Mouse (Mus musculus): ENCODE measurements around the gene Camta2. TPM values are rescaled to one million over a fixed set of nuclear protein-coding genes. Genes with fewer than 3 reads are reported as not detected.

Camta2 gene
- total and polyA plus RNA-seq, 2 experiments, result 2.3 to 16.9 TPM

GRCm38 (mm10) chr11:70628431-70628830, 59.5 kb downstream of the Camta2 start:
- 78% methylated on average over 2 of the region's 2 CpGs for WGBS
- Histone ChIP-seq H3K27me3 (ENCODE audit: control insufficient read depth, insufficient read depth, low read length) (no peaks in the 10 kb centered on the region), H3K4me1 (ENCODE audit: control insufficient read depth, insufficient read depth, low read length) (peaks cover 13% of the 10 kb centered on the region), H3K9ac (ENCODE audit: low read depth, low read length) (no peak overlapping the region), H3K4me3 (ENCODE audit: insufficient read depth, low read depth, low read length) (no peak overlapping the region), H3K27ac (replicated peaks; ENCODE audit: insufficient read depth, low read depth, low read length) (no peak overlapping the region), H3K79me2 (ENCODE audit: control insufficient read depth, insufficient read depth, low read length) (no peaks in the 10 kb centered on the region), H3K36me3 (ENCODE audit: control insufficient read depth, insufficient read depth, low read length) (no peaks in the 10 kb centered on the region)
- DNase-seq (ENCODE audit: extremely low read depth, low read depth, low spot score), result no peak
- TF ChIP-seq CTCF (IDR thresholded peaks at IDR 0.05; ENCODE audit: low read depth, low read length), result no peak
- TF ChIP-seq POLR2A (IDR thresholded peaks at IDR 0.05; ENCODE audit: extremely low read depth, insufficient read depth, low read length), result no peak

GRCm38 (mm10) chr11:70626877-70627276, 61.0 kb downstream of the Camta2 start:
- H3K4me3 ChIP-seq (ENCODE audit: insufficient read depth, low read depth, low read length), result no peak overlapping the region
- no peak overlapping the region for H3K27ac ChIP-seq (replicated peaks; ENCODE audit: insufficient read depth, low read depth, low read length)
- no peaks in the 10 kb centered on the region for H3K36me3 ChIP-seq (ENCODE audit: control insufficient read depth, insufficient read depth, low read length)
- H3K9ac ChIP-seq (ENCODE audit: low read depth, low read length), result no peak overlapping the region
- peaks cover 13% of the 10 kb centered on the region for H3K4me1 ChIP-seq (ENCODE audit: control insufficient read depth, insufficient read depth, low read length)
- no peaks in the 10 kb centered on the region for H3K79me2 ChIP-seq (ENCODE audit: control insufficient read depth, insufficient read depth, low read length)
- TF ChIP-seq CTCF (IDR thresholded peaks at IDR 0.05; ENCODE audit: low read depth, low read length) (no peak), POLR2A (IDR thresholded peaks at IDR 0.05; ENCODE audit: extremely low read depth, insufficient read depth, low read length) (no peak)
- 29% methylated on average over 4 of the region's 4 CpGs for WGBS
- peak; percentile 51 for DNase-seq (ENCODE audit: extremely low read depth, low read depth, low spot score)
- no peaks in the 10 kb centered on the region for H3K27me3 ChIP-seq (ENCODE audit: control insufficient read depth, insufficient read depth, low read length)

GRCm38 (mm10) chr11:70625473-70625872, 62.4 kb downstream of the Camta2 start:
- no peak overlapping the region for H3K9ac ChIP-seq (ENCODE audit: low read depth, low read length)
- peaks cover 10% of the 10 kb centered on the region for H3K4me1 ChIP-seq (ENCODE audit: control insufficient read depth, insufficient read depth, low read length)
- H3K27me3 ChIP-seq (ENCODE audit: control insufficient read depth, insufficient read depth, low read length), result no peaks in the 10 kb centered on the region
- H3K79me2 ChIP-seq (ENCODE audit: control insufficient read depth, insufficient read depth, low read length), result no peaks in the 10 kb centered on the region
- no peak overlapping the region for H3K27ac ChIP-seq (replicated peaks; ENCODE audit: insufficient read depth, low read depth, low read length)
- DNase-seq (ENCODE audit: extremely low read depth, low read depth, low spot score), result no peak
- 57% methylated on average over 4 of the region's 4 CpGs for WGBS
- no peak overlapping the region for H3K4me3 ChIP-seq (ENCODE audit: insufficient read depth, low read depth, low read length)
- no peaks in the 10 kb centered on the region for H3K36me3 ChIP-seq (ENCODE audit: control insufficient read depth, insufficient read depth, low read length)
- TF ChIP-seq POLR2A (IDR thresholded peaks at IDR 0.05; ENCODE audit: extremely low read depth, insufficient read depth, low read length) (no peak), CTCF (IDR thresholded peaks at IDR 0.05; ENCODE audit: low read depth, low read length) (peak; percentile 79)

- 0 out of 2 replicates have a peak, but pooled peaks cover 5% of the 10 kb centered on the region for H3K4me1 ChIP-seq (ENCODE audit: control insufficient read depth, insufficient read depth, low read length)
- H3K9ac ChIP-seq (ENCODE audit: low read depth, low read length), result no peak overlapping the region
- 89% methylated on average over 10 of the region's 10 CpGs for WGBS
- no peak overlapping the region for H3K4me3 ChIP-seq (ENCODE audit: insufficient read depth, low read depth, low read length)
- H3K36me3 ChIP-seq (ENCODE audit: control insufficient read depth, insufficient read depth, low read length), result no peaks in the 10 kb centered on the region
- TF ChIP-seq CTCF (IDR thresholded peaks at IDR 0.05; ENCODE audit: low read depth, low read length) (peak; percentile 35), POLR2A (IDR thresholded peaks at IDR 0.05; ENCODE audit: extremely low read depth, insufficient read depth, low read length) (no peak)
- H3K27me3 ChIP-seq (ENCODE audit: control insufficient read depth, insufficient read depth, low read length), result no peaks in the 10 kb centered on the region
- H3K27ac ChIP-seq (replicated peaks; ENCODE audit: insufficient read depth, low read depth, low read length), result no peak overlapping the region
- DNase-seq (ENCODE audit: extremely low read depth, low read depth, low spot score), result no peak
- H3K79me2 ChIP-seq (ENCODE audit: control insufficient read depth, insufficient read depth, low read length), result no peaks in the 10 kb centered on the region
Observed at GRCm38 (mm10) chr11:70623053-70623742, 64.7 kb downstream of the Camta2 start.

GRCm38 (mm10) chr11:70621972-70622814, 65.7 kb downstream of the Camta2 start:
- no peak overlapping the region for H3K27ac ChIP-seq (replicated peaks; ENCODE audit: insufficient read depth, low read depth, low read length)
- TF ChIP-seq CTCF (IDR thresholded peaks at IDR 0.05; ENCODE audit: low read depth, low read length), result no peak
- no peak for TF ChIP-seq POLR2A (IDR thresholded peaks at IDR 0.05; ENCODE audit: extremely low read depth, insufficient read depth, low read length)
- WGBS, result 76% methylated on average over 7 of the region's 7 CpGs
- peak; percentile 58 for DNase-seq (ENCODE audit: extremely low read depth, low read depth, low spot score)
- H3K4me3 ChIP-seq (ENCODE audit: insufficient read depth, low read depth, low read length), result no peak overlapping the region
- no peaks in the 10 kb centered on the region for H3K36me3 ChIP-seq (ENCODE audit: control insufficient read depth, insufficient read depth, low read length)
- H3K79me2 ChIP-seq (ENCODE audit: control insufficient read depth, insufficient read depth, low read length), result no peaks in the 10 kb centered on the region
- no peaks in the 10 kb centered on the region for H3K27me3 ChIP-seq (ENCODE audit: control insufficient read depth, insufficient read depth, low read length)
- 0 out of 2 replicates have a peak, but pooled peaks cover 5% of the 10 kb centered on the region for H3K4me1 ChIP-seq (ENCODE audit: control insufficient read depth, insufficient read depth, low read length)
- no peak overlapping the region for H3K9ac ChIP-seq (ENCODE audit: low read depth, low read length)

Other genes with a start within 250 kb of the Camta2 start
- gene Med11, start 236.2 kb downstream of the Camta2 start, total RNA-seq (2014; rRNA removed), result 11.2 and 13.3 TPM in 2 replicates
- 9.4 and 10.4 TPM in 2 replicates for gene Med11, start 236.2 kb downstream of the Camta2 start, polyA plus RNA-seq (2012; rRNA removed)
- 0.74 and 1.5 TPM in 2 replicates for gene Zmynd15, start 228.7 kb downstream of the Camta2 start, total RNA-seq (2014; rRNA removed)
- 2.1 and 4.4 TPM in 2 replicates for gene Zmynd15, start 228.7 kb downstream of the Camta2 start, polyA plus RNA-seq (2012; rRNA removed)
- 5.7 and 10.2 TPM in 2 replicates for gene Cxcl16, start 228.1 kb downstream of the Camta2 start, total RNA-seq (2014; rRNA removed)
- gene Cxcl16, start 228.1 kb downstream of the Camta2 start, polyA plus RNA-seq (2012; rRNA removed), result 7.2 and 10.2 TPM in 2 replicates
- not detected in 2 replicates for gene Tm4sf5, start 182.9 kb downstream of the Camta2 start, total RNA-seq (2014; rRNA removed)
- not detected in 2 replicates for gene Tm4sf5, start 182.9 kb downstream of the Camta2 start, polyA plus RNA-seq (2012; rRNA removed)
- 3.2 and 3.9 TPM in 2 replicates for gene Vmo1, start 173.5 kb downstream of the Camta2 start, total RNA-seq (2014; rRNA removed)
- gene Vmo1, start 173.5 kb downstream of the Camta2 start, polyA plus RNA-seq (2012; rRNA removed), result 5.5 and 7.3 TPM in 2 replicates
- 74.9 and 91.6 TPM in 2 replicates for gene Gltpd2, start 168.9 kb downstream of the Camta2 start, total RNA-seq (2014; rRNA removed)
- 276 and 320 TPM in 2 replicates for gene Gltpd2, start 168.9 kb downstream of the Camta2 start, polyA plus RNA-seq (2012; rRNA removed)
- gene Psmb6, start 162.7 kb downstream of the Camta2 start, total RNA-seq (2014; rRNA removed), result 291 and 298 TPM in 2 replicates
- 312 and 336 TPM in 2 replicates for gene Psmb6, start 162.7 kb downstream of the Camta2 start, polyA plus RNA-seq (2012; rRNA removed)
- not detected in 2 replicates for gene Gm40193, start 155.2 kb downstream of the Camta2 start, total RNA-seq (2014; rRNA removed)
- not detected in 2 replicates for gene Gm40193, start 155.2 kb downstream of the Camta2 start, polyA plus RNA-seq (2012; rRNA removed)
- 3.3 and 3.8 TPM in 2 replicates for gene Pld2, start 148.0 kb downstream of the Camta2 start, total RNA-seq (2014; rRNA removed)
- 6.4 and 9.5 TPM in 2 replicates for gene Pld2, start 148.0 kb downstream of the Camta2 start, polyA plus RNA-seq (2012; rRNA removed)
- gene Mink1, start 125.2 kb downstream of the Camta2 start, total RNA-seq (2014; rRNA removed), result 11.0 and 14.4 TPM in 2 replicates
- gene Mink1, start 125.2 kb downstream of the Camta2 start, polyA plus RNA-seq (2012; rRNA removed), result 38.4 and 51.4 TPM in 2 replicates
- not detected in 2 replicates for gene 4930544D05Rik, start 72.3 kb downstream of the Camta2 start, total RNA-seq (2014; rRNA removed)
- not detected in 2 replicates for gene 4930544D05Rik, start 72.3 kb downstream of the Camta2 start, polyA plus RNA-seq (2012; rRNA removed)
- gene Chrne, start 68.9 kb downstream of the Camta2 start, total RNA-seq (2014; rRNA removed), result 0.07 and 0.09 TPM in 2 replicates
- 1.1 and 1.3 TPM in 2 replicates for gene Chrne, start 68.9 kb downstream of the Camta2 start, polyA plus RNA-seq (2012; rRNA removed)
- gene Gp1ba, start 49.0 kb downstream of the Camta2 start, total RNA-seq (2014; rRNA removed), result 0.07 TPM in 1 of 2 replicates, not detected in the other
- gene Gp1ba, start 49.0 kb downstream of the Camta2 start, polyA plus RNA-seq (2012; rRNA removed), result 0.09 TPM in 1 of 2 replicates, not detected in the other
- gene Rnf167, start 40.9 kb downstream of the Camta2 start, total RNA-seq (2014; rRNA removed), result 34.3 and 37.7 TPM in 2 replicates
- 68.4 and 75.4 TPM in 2 replicates for gene Rnf167, start 40.9 kb downstream of the Camta2 start, polyA plus RNA-seq (2012; rRNA removed)
- 108 and 109 TPM in 2 replicates for gene Slc25a11, start 40.6 kb downstream of the Camta2 start, total RNA-seq (2014; rRNA removed)
- 113 and 118 TPM in 2 replicates for gene Slc25a11, start 40.6 kb downstream of the Camta2 start, polyA plus RNA-seq (2012; rRNA removed)
- gene Pfn1, start 33.5 kb downstream of the Camta2 start, total RNA-seq (2014; rRNA removed), result 132 and 210 TPM in 2 replicates
- 583 and 713 TPM in 2 replicates for gene Pfn1, start 33.5 kb downstream of the Camta2 start, polyA plus RNA-seq (2012; rRNA removed)
- 3.0 and 3.3 TPM in 2 replicates for gene Eno3, start 30.9 kb downstream of the Camta2 start, total RNA-seq (2014; rRNA removed)
- 4.0 and 4.5 TPM in 2 replicates for gene Eno3, start 30.9 kb downstream of the Camta2 start, polyA plus RNA-seq (2012; rRNA removed)
- 29.4 and 31.6 TPM in 2 replicates for gene Spag7, start 18.7 kb downstream of the Camta2 start, total RNA-seq (2014; rRNA removed)
- 21.0 and 24.0 TPM in 2 replicates for gene Spag7, start 18.7 kb downstream of the Camta2 start, polyA plus RNA-seq (2012; rRNA removed)
- gene Inca1, start 12.1 kb upstream of the Camta2 start, total RNA-seq (2014; rRNA removed), result 14.1 and 18.4 TPM in 2 replicates
- gene Inca1, start 12.1 kb upstream of the Camta2 start, polyA plus RNA-seq (2012; rRNA removed), result 19.5 and 29.9 TPM in 2 replicates
- 50.8 and 60.9 TPM in 2 replicates for gene Kif1c, start 12.4 kb upstream of the Camta2 start, total RNA-seq (2014; rRNA removed)
- 75.6 and 93.7 TPM in 2 replicates for gene Kif1c, start 12.4 kb upstream of the Camta2 start, polyA plus RNA-seq (2012; rRNA removed)
- 1.8 and 1.9 TPM in 2 replicates for gene Zfp3, start 76.1 kb upstream of the Camta2 start, total RNA-seq (2014; rRNA removed)
- gene Zfp3, start 76.1 kb upstream of the Camta2 start, polyA plus RNA-seq (2012; rRNA removed), result 0.47 and 0.87 TPM in 2 replicates
- 1.7 and 1.9 TPM in 2 replicates for gene Scimp, start 124.5 kb upstream of the Camta2 start, total RNA-seq (2014; rRNA removed)
- 0.93 and 2.0 TPM in 2 replicates for gene Scimp, start 124.5 kb upstream of the Camta2 start, polyA plus RNA-seq (2012; rRNA removed)
- 27.9 and 29.1 TPM in 2 replicates for gene Rabep1, start 156.7 kb upstream of the Camta2 start, total RNA-seq (2014; rRNA removed)
- gene Rabep1, start 156.7 kb upstream of the Camta2 start, polyA plus RNA-seq (2012; rRNA removed), result 3.3 and 3.5 TPM in 2 replicates